Mouse (Mus musculus) neural tube, embryonic 11.5 days (tissue): ENCODE results near the gene Pla2g2f. TPM values are rescaled to one million over a fixed set of nuclear protein-coding genes. Genes with fewer than 3 reads are reported as not detected.
A peak's percentile ranks its signal among the peaks of the same experiment; 100 is the strongest.

Experiments used
- ATAC-seq: fragments of 200-750 bp; cut with Nextera tagmentation; 2 replicates; pipeline ENCODE4 v1.8.0; 2017; ENCODE audit warnings: moderate number of reproducible peaks, mild to moderate bottlenecking, moderate TSS enrichment, moderate library complexity; ENCODE audit not compliant: insufficient read depth, low FRiP score, low TSS enrichment
- DNase-seq: peaks from one replicate; pipeline ENCODE4 v3.0.0-alpha.2; 2015; ENCODE audit warnings: low spot score
- H3K27ac ChIP-seq: fragments of 300-500 bp; sonication (generic); 2 replicates; pipeline ENCODE4 v1.5.1; 2014; ENCODE audit warnings: low read depth, mild to moderate bottlenecking, low read length
- H3K27me3 ChIP-seq: fragments of 300-500 bp; sonication (generic); 2 replicates; pipeline ENCODE4 v1.6.1; 2014; ENCODE audit warnings: mild to moderate bottlenecking, low read length, mixed read lengths; ENCODE audit not compliant: control insufficient read depth, insufficient read depth
- H3K36me3 ChIP-seq: fragments of 300-500 bp; sonication (generic); 2 replicates; pipeline ENCODE4 v1.6.1; 2014; ENCODE audit warnings: mild to moderate bottlenecking, low read length, moderate library complexity, mixed read lengths; ENCODE audit not compliant: control insufficient read depth, insufficient read depth
- H3K4me1 ChIP-seq: fragments of 300-500 bp; sonication (generic); 2 replicates; pipeline ENCODE4 v1.6.1; 2014; ENCODE audit warnings: low read length, mixed read lengths; ENCODE audit not compliant: control insufficient read depth, insufficient read depth
- H3K4me2 ChIP-seq: fragments of 300-500 bp; sonication (generic); 2 replicates; pipeline ENCODE4 v1.6.1; 2014; ENCODE audit warnings: low read depth, mild to moderate bottlenecking, moderate library complexity
- H3K4me3 ChIP-seq: fragments of 300-500 bp; sonication (generic); 2 replicates; pipeline ENCODE4 v1.5.1; 2014; ENCODE audit warnings: low read depth, low read length
- H3K9ac ChIP-seq: fragments of 300-500 bp; sonication (generic); 2 replicates; pipeline ENCODE4 v1.6.1; 2014; ENCODE audit warnings: mild to moderate bottlenecking, low read length
- H3K9me3 ChIP-seq: fragments of 300-500 bp; sonication (generic); 2 replicates; pipeline ENCODE4 v1.6.1; 2016; ENCODE audit warnings: low read length; ENCODE audit not compliant: control insufficient read depth
- WGBS: fragments of 180-500 bp; shearing (Covaris S2); extraction: QIAGEN DNeasy Blood & Tissue Kit; methylation state at CpG from one replicate; pipeline ENCODE4 v1.1.7; 2014; 5-methylcytosine and 5-hydroxymethylcytosine counted together
- polyA plus RNA-seq: library from polyadenylated mRNA; unstranded; fragments of >200 nt; fragmentation: Nextera tagmentation; extraction: Ambion mirVana; gene quantifications from 2 replicates; pipeline ENCODE4 v1.2.1, GENCODE M21; 2014

Gene Pla2g2f
- polyA plus RNA-seq, 1 experiment from 2014 or later, result 0.17 TPM

GRCm38 (mm10) chr4:138777417-138778407, 20.3 kb upstream of the Pla2g2f start:
- no peak overlapping the region for H3K4me3 ChIP-seq
- WGBS, result 58% methylated on average over 20 of the region's 20 CpGs
- H3K9ac ChIP-seq, result no peak overlapping the region
- no peaks in the 10 kb centered on the region for H3K4me1 ChIP-seq
- peak overlapping the region; percentile 75 for H3K27ac ChIP-seq
- peak; percentile 39 for DNase-seq
- no peaks in the 10 kb centered on the region for H3K27me3 ChIP-seq
- no peak overlapping the region for H3K4me2 ChIP-seq
- no peaks in the 10 kb centered on the region for H3K9me3 ChIP-seq
- no peak for ATAC-seq
- no peaks in the 10 kb centered on the region for H3K36me3 ChIP-seq

- H3K36me3 ChIP-seq, result no peaks in the 10 kb centered on the region
- WGBS, result 84% methylated on average over 6 of the region's 6 CpGs
- no peak within 1 kb of the TSS for H3K9ac ChIP-seq
- ATAC-seq (no peak), DNase-seq (no peak)
- H3K9me3 ChIP-seq, result no peaks in the 10 kb centered on the region
- H3K4me1 ChIP-seq, result no peaks in the 10 kb centered on the region
- H3K4me3 ChIP-seq, result no peak within 1 kb of the TSS
- H3K27ac ChIP-seq, result no peak within 1 kb of the TSS
- no peaks in the 10 kb centered on the region for H3K27me3 ChIP-seq
- H3K4me2 ChIP-seq, result no peak within 1 kb of the TSS
Observed at GRCm38 (mm10) chr4:138775435-138775834, 18.0 kb upstream of the Pla2g2f start, which contains the start of gene Pla2g2d. Pla2g2d (plus strand) TSS chr4:138775735.

GRCm38 (mm10) chr4:138772386-138772785, 15.0 kb upstream of the Pla2g2f start:
- DNase-seq, result no peak
- Histone ChIP-seq H3K4me1 (no peaks in the 10 kb centered on the region), H3K36me3 (no peaks in the 10 kb centered on the region), H3K27ac (no peak overlapping the region), H3K27me3 (no peaks in the 10 kb centered on the region), H3K9ac (no peak overlapping the region), H3K4me3 (no peak overlapping the region), H3K9me3 (no peaks in the 10 kb centered on the region), H3K4me2 (no peak overlapping the region)
- no peak for ATAC-seq
- 81% methylated on average over 5 of the region's 5 CpGs for WGBS

GRCm38 (mm10) chr4:138771970-138772369, 14.5 kb upstream of the Pla2g2f start:
- no peaks in the 10 kb centered on the region for H3K36me3 ChIP-seq
- no peak overlapping the region for H3K27ac ChIP-seq
- H3K4me3 ChIP-seq, result no peak overlapping the region
- 88% methylated on average over 10 of the region's 10 CpGs for WGBS
- no peak overlapping the region for H3K9ac ChIP-seq
- ATAC-seq, result no peak
- no peaks in the 10 kb centered on the region for H3K27me3 ChIP-seq
- no peak overlapping the region for H3K4me2 ChIP-seq
- DNase-seq, result no peak
- H3K9me3 ChIP-seq, result no peaks in the 10 kb centered on the region
- no peaks in the 10 kb centered on the region for H3K4me1 ChIP-seq

GRCm38 (mm10) chr4:138762266-138762665, 4.8 kb upstream of the Pla2g2f start:
- H3K27me3 ChIP-seq, result no peaks in the 10 kb centered on the region
- H3K27ac ChIP-seq, result no peak overlapping the region
- WGBS, result 79% methylated on average over 9 of the region's 9 CpGs
- DNase-seq (no peak), ATAC-seq (no peak)
- no peaks in the 10 kb centered on the region for H3K9me3 ChIP-seq
- H3K4me1 ChIP-seq, result no peaks in the 10 kb centered on the region
- no peak overlapping the region for H3K4me3 ChIP-seq
- H3K4me2 ChIP-seq, result no peak overlapping the region
- no peak overlapping the region for H3K9ac ChIP-seq
- no peaks in the 10 kb centered on the region for H3K36me3 ChIP-seq

GRCm38 (mm10) chr4:138755983-138756382, 1.4 kb downstream of the Pla2g2f start:
- no peak overlapping the region for H3K4me3 ChIP-seq

GRCm38 (mm10) chr4:138755439-138755838, 2.0 kb downstream of the Pla2g2f start:
- DNase-seq (no peak), ATAC-seq (no peak)
- Histone ChIP-seq H3K9me3 (no peaks in the 10 kb centered on the region), H3K36me3 (no peaks in the 10 kb centered on the region), H3K4me2 (no peak overlapping the region), H3K27ac (no peak overlapping the region), H3K27me3 (no peaks in the 10 kb centered on the region), H3K4me1 (no peaks in the 10 kb centered on the region), H3K4me3 (no peak overlapping the region), H3K9ac (no peak overlapping the region)
- WGBS, result 76% methylated on average over 4 of the region's 4 CpGs

More at GRCm38 (mm10) chr4:138755983-138756382, 1.4 kb downstream of the Pla2g2f start:
- Histone ChIP-seq H3K36me3 (no peaks in the 10 kb centered on the region), H3K27me3 (no peaks in the 10 kb centered on the region), H3K4me2 (no peak overlapping the region), H3K9me3 (no peaks in the 10 kb centered on the region), H3K27ac (no peak overlapping the region), H3K4me1 (no peaks in the 10 kb centered on the region), H3K9ac (no peak overlapping the region)
- WGBS, result 83% methylated on average over 11 of the region's 11 CpGs
- ATAC-seq (no peak), DNase-seq (no peak)

- Histone ChIP-seq H3K9me3 (no peaks in the 10 kb centered on the region), H3K4me3 (no peak overlapping the region), H3K27me3 (no peaks in the 10 kb centered on the region), H3K9ac (no peak overlapping the region), H3K4me2 (no peak overlapping the region), H3K36me3 (no peaks in the 10 kb centered on the region), H3K27ac (no peak overlapping the region), H3K4me1 (no peaks in the 10 kb centered on the region)
- DNase-seq, result no peak
- ATAC-seq, result no peak
- 84% methylated on average over 9 of the region's 9 CpGs for WGBS
Observed at GRCm38 (mm10) chr4:138754432-138754831, 3.0 kb downstream of the Pla2g2f start.

GRCm38 (mm10) chr4:138753608-138754007, 3.8 kb downstream of the Pla2g2f start:
- no peak for DNase-seq

More at GRCm38 (mm10) chr4:138753608-138754007, 3.8 kb downstream of the Pla2g2f start:
- no peak for ATAC-seq
- 79% methylated on average over 3 of the region's 3 CpGs for WGBS
- H3K36me3 ChIP-seq, result no peaks in the 10 kb centered on the region
- H3K27me3 ChIP-seq, result no peaks in the 10 kb centered on the region
- no peak overlapping the region for H3K9ac ChIP-seq
- no peak overlapping the region for H3K4me2 ChIP-seq
- H3K4me1 ChIP-seq, result no peaks in the 10 kb centered on the region
- H3K4me3 ChIP-seq, result no peak overlapping the region
- H3K9me3 ChIP-seq, result no peaks in the 10 kb centered on the region
- no peak overlapping the region for H3K27ac ChIP-seq
